Mouse (Mus musculus) cerebellum, adult 9-11 months (tissue): ENCODE data around the gene Mxi1.

ENCODE experiments used
- DNase-seq: peaks from one replicate; pipeline ENCODE4 v3.0.0; 2022

Gene Mxi1

DNA sequence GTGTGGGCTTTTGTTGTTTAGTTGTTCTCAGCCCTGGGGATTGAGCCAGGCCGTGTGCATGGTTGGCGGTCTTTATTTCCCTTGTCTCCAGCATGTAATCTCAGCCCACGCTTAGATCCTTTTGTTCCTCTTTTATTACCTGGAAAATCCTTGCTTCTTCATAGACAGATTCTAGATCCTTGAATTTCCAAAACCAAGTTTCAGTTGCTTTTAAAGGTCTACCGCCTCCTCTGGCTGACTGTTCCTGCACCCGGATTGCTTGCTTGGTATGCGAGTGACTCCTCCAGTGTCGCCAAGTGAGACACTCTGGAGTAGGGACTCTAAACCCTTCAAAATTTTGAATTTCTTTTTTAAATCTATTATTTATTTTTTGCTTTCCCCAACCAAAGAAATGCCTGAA, 56.6 kb downstream of the Mxi1 start:
- no peak for DNase-seq

DNA sequence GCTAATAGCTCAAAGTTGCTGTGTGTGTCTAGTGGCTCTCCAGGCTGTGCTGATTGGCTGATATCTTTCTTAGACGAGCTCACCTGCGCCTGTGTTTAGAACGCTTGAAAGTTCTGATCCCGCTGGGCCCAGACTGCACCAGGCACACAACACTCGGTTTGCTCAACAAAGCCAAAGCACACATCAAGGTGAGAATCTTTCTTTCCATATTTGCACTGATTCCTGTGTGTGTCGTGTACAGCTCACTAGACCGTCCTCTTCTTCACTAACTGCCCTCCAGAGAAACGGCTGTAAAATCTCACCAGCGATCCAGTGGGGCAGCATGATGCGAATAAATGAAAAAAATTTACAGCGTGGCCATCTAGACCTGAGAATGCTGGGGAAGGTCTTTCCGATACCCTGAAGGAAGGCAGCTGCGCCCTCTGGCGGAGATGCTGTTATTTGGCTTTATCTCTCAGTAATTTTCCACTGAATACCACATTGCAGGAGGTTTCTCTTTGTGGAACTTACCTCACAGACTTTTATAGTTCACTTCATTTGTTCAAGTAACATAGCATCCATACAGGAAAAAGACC, 59.2 kb downstream of the Mxi1 start:
- DNase-seq, result peak; percentile 85

DNA sequence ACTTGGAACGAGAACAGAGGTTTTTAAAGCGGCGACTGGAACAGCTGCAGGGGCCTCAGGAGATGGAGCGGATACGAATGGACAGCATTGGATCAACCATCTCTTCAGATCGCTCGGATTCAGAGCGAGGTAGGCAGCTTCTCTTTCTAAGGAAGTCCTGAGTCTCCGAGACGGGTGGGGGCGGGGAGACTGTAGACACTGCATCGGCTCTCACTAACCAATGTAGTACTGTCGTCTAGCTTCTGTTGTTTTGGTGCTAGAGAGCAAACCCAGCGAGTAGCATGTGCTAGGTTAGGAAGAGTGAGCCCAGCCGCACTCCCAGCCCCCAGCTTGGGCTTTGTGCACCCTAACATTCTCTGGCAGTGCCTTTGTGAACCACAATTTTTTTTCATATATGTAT, 59.9 kb downstream of the Mxi1 start:
- no peak for DNase-seq

DNA sequence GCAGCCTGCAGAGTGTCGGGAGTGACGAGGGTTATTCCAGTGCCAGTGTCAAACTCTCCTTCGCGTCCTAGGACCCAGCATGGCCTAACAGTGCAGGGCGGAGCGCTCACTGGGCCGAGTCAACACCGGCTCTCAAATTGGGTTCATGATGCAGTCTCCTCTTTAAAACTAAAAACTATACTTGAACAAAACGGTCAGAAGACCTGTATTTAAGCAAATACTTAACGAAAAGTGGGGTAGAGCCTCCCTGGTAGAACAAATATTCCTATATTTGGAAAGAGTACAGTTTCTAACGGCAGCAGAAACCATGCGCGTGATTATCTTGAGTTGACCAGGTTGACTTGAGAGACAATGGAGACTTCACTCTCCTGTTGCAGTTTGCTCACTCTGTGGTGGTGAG, 61.3 kb downstream of the Mxi1 start, which contains the start of gene Gm10197:
TSS of gene Gm10197 (minus strand) at position 101 of the 400 bp plus-strand sequence.
- DNase-seq, result no peak

DNA sequence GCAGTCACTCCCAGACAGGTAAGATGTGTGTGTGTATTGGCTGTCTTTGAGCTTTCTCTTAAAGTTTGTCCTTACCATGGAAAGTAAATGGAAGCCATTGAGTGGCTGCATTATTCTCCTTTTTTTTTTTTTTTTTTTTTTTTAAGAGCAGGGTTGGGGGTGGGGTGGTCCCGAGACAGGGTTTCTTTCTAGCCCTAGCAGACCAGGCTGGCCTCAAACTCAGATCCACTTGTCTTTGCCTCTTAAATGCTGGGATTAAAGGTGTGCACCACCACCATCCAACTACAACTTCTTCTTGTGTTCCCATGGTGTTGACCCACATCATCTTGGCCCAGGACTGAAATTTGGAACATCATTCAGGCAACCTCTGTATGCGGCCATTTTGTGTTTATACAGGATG, 63.3 kb downstream of the Mxi1 start:
- no peak for DNase-seq

DNA sequence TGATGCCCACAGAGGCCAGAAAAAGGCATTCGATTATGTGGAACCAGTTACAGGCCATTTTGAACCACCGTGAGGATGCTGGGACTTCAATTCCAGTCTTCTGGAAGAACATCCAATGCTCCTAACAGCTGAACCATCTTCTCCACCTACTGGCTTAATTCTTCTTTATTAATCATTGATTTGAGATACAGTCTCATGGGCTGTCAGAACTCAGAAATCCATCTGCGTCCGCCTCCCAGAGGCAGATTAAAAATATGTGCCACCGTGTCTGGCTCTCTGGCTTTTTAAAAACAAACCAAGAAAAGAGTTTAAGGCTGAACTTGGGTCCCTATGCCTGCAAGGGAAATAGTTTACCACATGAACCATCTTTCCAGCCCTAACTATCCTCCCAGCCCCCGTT, 65.0 kb downstream of the Mxi1 start:
- DNase-seq, result no peak

DNA sequence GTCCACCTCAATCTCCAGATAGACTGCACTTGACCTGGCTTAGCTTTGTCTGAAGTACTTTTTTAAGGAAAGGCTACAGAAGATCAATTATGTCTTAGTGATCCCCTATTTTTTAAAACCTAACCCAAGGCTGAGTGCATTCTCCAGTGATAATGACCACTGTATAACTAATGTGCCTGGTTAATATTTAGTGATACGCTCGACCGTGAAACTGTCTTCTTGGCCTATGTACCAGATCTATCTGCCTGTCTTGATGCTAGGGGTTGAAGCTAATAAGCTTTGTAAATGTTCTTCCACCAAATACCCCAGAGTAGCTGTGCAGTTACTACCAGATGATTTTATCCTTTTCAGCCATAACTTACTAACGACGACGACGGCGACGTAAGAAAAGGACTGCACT, 65.5 kb downstream of the Mxi1 start:
- no peak for DNase-seq

DNA sequence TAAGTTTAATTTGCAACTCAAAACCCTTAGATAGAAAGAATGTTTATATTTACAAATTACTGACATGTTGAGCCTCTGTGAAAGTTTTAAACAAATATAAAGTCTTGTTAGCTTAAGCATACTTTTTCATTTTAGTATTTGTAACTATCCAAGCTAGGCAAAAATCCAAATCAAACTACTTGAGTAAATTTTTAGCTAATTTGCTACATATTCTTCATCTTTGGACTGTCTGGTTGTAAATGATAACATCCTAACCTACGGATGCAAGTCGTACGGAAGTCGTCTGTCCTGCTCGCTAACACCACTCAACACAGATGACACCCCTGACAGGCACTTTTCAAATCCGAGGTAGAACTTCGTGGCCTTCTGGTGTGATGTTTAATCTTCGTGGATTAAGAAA, 67.3 kb downstream of the Mxi1 start:
- no peak for DNase-seq

DNA sequence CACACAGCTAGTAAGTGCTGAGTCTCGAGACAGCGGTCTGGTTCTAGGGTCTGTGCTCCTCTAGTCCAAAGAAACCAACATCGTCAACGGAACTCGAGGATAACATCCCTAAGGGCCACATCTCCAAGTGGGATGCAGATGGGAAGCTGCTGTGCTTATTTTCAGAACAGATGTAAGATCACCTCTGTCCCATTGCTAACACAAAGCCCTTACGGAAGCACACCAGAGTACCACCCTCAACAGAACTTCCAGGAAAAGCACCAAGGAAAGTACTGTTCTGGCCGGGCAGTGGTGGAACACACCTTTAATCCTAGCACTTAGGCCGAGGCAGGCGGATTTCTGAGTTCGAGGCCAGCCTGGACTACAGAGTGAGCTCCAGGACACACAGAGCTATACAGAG, 68.1 kb downstream of the Mxi1 start:
- DNase-seq, result no peak

DNA sequence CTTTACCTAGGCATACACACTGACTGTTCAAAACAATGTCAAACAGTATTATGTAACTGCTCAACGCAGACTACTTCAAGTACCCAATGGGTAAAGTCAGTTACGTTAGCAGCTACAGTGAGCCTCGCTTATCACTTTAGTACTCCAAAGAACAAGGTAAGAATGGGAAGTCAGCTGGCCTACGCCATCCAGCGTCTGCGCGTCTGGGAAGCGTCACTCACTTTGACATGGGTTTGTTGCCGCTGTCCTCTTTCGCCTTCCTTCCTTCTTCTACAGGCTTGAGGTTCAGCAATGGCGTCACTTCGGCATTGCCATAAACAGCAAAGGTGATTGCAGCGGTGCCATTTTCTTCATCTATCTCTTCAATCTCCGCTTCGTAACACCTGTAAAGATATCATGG, 73.0 kb downstream of the Mxi1 start:
- no peak for DNase-seq

DNA sequence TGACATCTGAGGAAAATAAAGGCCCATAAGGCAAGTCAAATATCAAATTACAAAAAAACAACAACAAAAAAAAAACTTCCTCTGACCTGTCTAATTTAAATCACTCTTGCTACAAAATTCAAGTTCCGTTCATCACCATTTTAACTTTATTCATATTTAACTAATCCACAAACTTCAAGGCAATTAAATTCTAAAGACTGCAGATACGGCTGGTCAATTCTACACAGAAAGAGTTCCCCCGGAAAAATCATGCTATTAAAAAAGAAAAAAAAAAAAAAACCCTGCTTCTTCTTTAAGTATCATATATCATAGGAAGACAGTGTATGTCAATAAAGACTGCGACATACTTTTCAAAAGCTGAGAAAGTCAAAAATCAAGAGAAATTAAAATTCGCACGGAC, 79.1 kb downstream of the Mxi1 start:
- DNase-seq, result no peak

DNA sequence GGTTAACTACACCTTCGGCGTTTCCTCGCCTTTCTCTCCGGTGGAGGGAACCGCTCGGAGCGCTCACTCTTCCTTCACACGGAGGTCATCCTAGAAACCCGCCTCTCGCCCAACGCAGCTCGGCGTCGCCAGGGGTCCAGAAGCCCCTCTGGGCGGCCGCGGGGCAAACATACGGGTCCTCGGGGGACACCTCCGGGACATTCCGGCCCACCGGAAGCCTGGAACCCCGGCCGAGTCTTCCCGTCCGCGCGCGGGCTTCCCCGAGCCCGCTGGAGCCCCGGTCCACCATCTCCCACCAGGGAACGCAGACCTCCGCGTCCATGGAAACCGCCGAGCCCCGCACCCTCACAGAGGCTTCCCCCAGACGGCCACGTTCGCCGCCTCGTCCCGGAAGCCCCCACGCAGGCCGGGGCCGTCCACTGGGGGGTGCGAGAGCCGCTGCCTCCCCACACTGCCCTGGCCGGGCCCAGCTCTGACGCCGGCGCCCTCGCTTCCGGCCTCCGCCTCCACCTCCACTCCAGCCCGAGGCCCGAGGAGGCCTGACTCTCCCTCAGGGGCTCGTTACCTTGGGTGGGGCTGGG, 79.6 kb downstream of the Mxi1 start:
- no peak for DNase-seq

DNA sequence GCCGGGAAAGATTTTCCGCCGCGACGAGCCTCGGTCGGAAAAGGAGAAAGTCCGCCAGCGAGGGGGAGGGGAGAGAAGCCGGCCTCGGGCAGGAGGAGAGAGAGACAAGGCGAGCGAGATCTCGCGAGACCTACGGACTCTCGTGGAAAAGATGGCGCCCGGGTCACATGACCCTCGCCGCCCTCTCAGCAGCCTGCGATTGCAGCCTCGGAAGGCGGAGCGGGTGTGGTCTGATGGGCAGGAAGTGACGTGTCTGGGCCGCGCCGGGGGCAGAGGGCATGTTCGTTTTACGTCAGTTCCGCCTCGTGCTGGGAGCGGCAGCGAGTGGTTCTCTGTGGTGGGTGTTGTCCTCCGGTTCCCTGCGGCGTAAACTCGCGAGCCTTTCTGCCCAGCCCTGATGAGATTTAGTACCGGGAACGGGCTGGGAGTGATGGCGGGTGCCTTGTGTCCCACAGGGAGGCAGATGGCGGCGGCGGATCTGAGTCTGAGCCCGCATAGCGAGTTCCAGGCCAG, 80.2 kb downstream of the Mxi1 start, which contains the start of gene Smndc1:
TSS of gene Smndc1 (minus strand) at position 84 of the 513 bp plus-strand sequence.
- peak; percentile 100 for DNase-seq

DNA sequence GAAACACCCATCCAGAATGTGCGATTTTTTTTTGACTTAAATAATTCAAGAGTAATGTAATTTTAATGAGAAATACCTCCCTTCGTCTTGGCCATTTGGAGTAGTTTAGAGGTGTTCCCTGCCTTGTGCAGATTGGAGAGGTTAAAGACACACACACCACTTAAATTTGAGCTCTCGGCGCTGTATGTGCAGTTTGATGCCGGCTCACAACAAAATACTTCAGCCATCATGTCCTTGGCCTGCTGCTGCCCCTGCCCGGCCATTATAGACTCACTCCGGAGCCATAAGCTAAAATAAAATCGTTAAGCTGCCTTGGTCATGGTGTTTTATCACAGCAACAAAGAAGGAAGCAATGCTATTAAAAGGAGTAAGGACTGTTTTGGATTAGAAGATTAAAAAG, 81.1 kb downstream of the Mxi1 start:
- peak; percentile 47 for DNase-seq

DNA sequence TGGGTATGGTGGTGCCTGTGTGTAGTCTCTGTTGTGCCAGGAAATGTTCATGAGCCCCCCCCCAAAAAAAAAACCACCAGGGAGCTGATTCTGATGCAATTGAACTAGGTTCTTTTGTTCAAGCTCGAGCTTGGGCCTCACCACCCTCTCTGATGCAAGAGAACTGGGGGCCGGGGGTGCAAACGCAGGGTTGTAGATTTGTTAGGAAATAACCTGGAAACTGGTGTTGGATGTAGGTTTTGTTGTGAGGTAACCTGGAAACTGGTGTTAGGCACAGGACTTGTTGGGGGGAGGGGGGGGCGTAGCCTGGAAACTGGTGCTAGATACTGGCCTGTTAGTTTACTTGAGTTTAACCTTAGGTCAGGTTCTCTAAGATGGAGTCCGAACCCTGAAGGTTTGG, 81.5 kb downstream of the Mxi1 start:
- peak; percentile 49 for DNase-seq

DNA sequence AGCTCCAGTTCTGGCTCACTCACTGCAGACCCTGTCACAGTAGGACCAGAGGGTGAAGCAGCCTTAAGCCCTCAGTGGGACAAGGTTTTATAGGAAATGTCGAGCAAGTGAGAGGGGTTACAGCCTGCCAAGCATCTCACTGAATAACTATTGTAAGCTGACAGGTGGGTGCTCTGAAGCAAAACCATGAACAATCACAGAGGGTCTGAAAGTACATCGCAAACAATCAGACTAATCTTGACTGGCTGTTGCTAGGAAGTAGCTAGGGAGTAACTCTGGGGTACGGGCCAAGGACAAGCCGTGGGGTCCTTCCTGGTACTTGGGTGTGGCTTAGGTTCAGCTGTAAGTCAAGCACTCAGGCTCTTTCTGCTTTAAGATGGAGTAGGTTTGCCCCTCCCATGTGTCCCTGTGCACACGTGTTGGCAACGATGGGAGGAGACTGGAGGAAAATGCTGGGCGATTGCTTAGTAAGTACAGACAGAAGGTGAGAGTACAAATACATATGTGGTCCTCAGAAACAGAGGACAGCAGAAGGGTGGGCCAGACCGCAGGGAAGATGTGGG, 82.5 kb downstream of the Mxi1 start:
- peak; percentile 54 for DNase-seq

DNA sequence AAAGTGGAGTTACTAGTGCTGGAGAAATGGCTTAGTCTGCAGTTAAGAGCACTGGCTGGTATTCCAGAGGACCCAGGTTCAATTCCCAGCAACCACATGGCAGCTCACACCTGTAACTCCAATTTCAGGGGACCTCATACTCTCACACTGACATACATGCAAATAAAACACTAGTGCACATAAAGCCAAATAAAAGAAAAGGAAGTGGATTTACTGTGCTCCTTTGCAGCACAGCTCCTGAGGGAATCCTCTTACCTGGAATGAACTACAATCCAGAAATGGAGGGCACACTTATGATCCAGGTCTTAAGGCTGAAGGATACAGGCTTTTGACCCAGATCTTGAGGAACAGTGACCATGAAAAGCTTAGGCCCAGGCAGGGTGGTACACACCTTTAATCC, 83.3 kb downstream of the Mxi1 start:
- peak; percentile 18 for DNase-seq

DNA sequence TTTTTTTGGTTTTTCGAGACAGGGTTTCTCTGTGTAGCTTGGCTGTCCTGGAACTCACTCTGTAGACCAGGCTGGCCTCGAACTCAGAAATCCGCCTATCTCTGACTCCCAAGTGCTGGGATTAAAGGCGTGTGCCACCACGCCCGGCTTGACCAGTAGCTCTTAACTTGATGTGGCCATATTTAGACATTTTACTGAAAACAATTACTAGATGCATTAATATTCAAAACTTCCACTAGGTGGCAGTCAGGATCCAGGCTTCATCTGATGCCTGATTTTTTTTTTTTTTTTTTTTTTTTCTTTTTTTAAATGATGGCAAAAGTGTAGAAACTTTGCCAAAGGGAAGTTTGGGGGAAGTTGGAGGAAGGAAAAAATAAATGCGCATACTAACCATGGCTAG, 84.2 kb downstream of the Mxi1 start:
- DNase-seq, result peak; percentile 76

DNA sequence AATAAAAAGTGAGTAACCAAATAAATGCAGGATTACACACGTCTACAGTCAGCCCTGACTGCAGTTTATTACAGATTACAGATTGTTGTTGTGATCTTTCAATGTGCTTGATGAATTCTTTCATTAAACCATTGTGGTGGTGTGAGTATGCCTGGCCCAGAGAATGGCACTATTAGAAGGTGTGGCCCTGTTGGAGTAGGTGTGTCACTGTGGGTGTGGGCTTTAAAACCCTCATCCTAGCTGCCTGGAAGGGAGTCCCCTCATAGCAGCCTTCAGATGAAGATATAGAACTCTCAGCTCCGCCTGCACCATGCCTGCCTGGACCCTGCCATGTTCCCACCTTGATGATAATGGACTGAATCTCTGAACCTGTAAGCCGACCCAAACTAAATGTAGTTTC, 84.6 kb downstream of the Mxi1 start:
- DNase-seq, result peak; percentile 37

DNA sequence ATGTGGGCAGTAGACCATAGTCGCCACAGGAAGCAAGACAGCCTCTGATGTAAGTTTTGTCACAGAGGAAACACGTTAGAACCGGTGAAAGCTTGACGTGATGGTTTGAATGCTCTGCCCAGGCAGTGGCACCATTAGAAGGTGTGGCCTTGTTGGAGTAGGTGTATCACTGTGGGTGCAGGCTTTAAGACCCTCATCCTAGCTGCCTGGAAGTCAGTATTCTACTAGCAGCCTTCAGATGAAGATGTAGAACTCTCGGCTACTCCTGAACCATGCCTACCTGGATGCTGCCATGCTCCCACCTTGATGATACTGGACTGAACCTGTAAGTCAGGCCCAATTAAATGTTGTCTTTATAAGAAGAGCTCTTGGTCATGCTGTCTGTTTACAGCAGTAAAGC, 85.5 kb downstream of the Mxi1 start:
- peak; percentile 33 for DNase-seq

DNA sequence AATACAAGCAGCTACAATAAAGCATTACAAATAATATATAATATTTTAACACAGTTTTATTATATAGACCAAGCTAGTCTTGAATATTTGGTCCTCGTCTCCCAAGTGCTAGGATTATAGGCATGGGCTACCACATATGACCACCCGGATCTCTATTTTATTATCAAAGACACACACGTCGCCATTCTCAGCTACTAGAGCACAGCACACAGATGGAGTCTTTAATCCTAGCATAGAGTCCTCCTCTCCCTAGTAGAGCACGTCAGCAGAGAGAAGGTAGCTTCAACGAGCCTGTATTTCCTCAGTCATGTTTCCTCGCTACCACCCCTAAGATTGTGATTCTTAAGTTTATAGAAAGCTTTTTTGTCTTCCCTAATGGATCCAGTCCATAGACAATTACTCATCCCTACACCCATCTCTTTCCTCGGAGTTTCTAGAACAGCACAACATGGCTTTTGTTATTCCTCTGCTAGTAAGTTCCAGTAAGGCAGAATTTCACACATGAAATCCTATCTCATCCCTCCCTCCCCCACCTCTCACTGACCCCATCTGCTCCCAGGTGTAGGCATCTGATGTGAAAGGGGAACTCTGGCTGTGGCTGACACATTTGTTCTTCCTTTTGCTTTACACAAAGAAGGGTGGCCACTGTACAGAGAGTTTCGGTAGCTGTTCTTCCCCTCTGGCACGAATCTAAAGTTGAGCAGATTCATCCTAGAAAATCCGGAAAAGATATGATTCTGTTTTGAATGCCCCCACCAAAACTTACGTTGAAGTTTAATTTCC, 87.3 kb downstream of the Mxi1 start:
- no peak for DNase-seq

DNA sequence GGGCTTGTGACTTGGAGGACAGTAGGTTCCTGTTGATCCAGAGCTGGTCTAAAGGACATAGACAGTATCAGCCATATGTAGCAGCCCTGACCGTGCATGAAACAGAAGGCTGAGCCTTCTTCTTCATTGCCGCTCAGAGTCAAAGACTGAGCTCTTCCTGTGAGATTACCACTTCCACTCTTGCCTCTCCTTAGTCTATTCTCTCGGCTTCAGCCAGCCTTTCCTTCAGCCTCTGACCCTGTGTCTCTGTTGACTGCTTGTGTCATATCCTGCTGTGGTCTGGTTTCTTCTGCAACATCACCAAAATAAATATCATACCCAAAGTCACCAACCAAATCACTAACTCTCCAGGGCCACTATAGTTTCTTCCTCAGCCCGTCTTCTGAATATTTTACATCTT, 88.9 kb downstream of the Mxi1 start:
- peak; percentile 6 for DNase-seq

DNA sequence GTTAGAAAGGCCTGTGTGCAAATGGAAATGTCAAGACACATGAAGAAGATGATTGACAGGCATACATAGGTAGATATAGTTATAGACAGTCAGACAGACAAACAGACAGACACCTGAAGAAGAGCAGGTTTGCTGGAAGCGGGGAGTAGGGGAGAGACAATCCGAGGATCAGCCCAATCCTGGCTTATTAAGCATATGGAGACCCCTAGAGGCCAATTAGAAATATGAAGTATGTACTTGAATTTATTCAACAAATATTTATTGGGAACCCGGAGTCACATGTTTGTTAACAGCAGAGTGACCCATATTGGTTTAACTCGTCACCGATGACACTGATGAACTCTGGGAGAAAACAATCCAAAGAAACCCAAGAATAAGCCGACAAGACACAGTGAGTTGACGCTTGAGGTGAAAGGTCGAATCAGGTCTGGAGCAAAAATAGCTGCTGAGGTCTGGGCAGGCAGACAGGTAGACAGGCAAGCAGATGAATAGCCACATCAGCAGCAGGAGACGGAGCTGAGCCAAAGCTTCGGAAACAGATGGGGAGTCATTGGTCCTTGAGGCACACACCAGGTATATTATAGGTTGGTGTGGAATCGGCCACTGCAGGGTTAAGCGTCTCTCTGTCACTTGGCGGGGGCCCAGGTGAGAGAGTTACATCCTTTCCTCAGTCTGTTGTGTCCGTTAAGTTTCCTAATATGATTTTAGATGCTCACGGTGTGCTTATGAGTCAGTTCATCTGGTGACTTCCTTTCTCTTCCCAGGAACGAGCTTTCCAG, 90.2 kb downstream of the Mxi1 start:
- peak; percentile 50 for DNase-seq
